Mouse (Mus musculus) MEL (cell line): ENCODE data around the gene Gm13278. TPM values are rescaled to one million over a fixed set of nuclear protein-coding genes. Genes with fewer than 3 reads are reported as not detected.

Source experiments
- DNase-seq: peaks from one replicate; pipeline ENCODE4 v3.0.0; 2011; ENCODE audit warnings: low read depth, low spot score
- H3K27ac ChIP-seq: 2 replicates; pipeline ENCODE4 v1.5.1; 2012; ENCODE audit warnings: low read depth, mild to moderate bottlenecking, control low read depth, low read length, moderate library complexity; ENCODE audit not compliant: control insufficient read depth
- H3K27me3 ChIP-seq, 2 experiments: fragments of 150-350 bp in 1 of 2; sonication (generic) in 1 of 2; 2 replicates each; pipeline ENCODE4 v1.6.1; 2012; ENCODE audit warnings: low read length in 2 of 2, mild to moderate bottlenecking in 2 of 2, improper control_type of control experiment in 1 of 2, moderate library complexity in 1 of 2; ENCODE audit not compliant: insufficient read depth in 2 of 2, control insufficient read depth in 1 of 2
- H3K36me3 ChIP-seq, 2 experiments: 2 replicates each; pipeline ENCODE4 v1.6.1; 2012 to 2014; ENCODE audit warnings: low read length in 2 of 2, improper control_type of control experiment in 1 of 2, inconsistent platforms in 1 of 2, mild to moderate bottlenecking in 1 of 2; ENCODE audit not compliant: insufficient read depth in 2 of 2, control insufficient read depth in 1 of 2
- H3K4me1 ChIP-seq, 2 experiments: fragments of 150-350 bp in 1 of 2; sonication (generic) in 1 of 2; 2 replicates each; pipeline ENCODE4 v1.6.1; 2012; ENCODE audit warnings: low read length in 2 of 2, improper control_type of control experiment in 1 of 2, mild to moderate bottlenecking in 1 of 2; ENCODE audit not compliant: insufficient read depth in 2 of 2, control insufficient read depth in 1 of 2
- H3K4me3 ChIP-seq, 2 experiments: fragments of 150-350 bp in 1 of 2; sonication (generic) in 1 of 2; 2 replicates each; pipeline ENCODE4 v1.5.1; 2012; ENCODE audit warnings: low read depth in 2 of 2, low read length in 2 of 2, mild to moderate bottlenecking in 2 of 2, moderate library complexity in 2 of 2, control low read depth in 1 of 2, improper control_type of control experiment in 1 of 2; ENCODE audit not compliant: control insufficient read depth in 1 of 2, insufficient read depth in 1 of 2
- H3K79me2 ChIP-seq: 2 replicates; pipeline ENCODE4 v1.6.1; 2012; ENCODE audit warnings: mild to moderate bottlenecking, low read length, moderate library complexity; ENCODE audit not compliant: control insufficient read depth, poor library complexity, insufficient read depth
- H3K9ac ChIP-seq: 2 replicates; pipeline ENCODE4 v1.6.1; 2012; ENCODE audit warnings: low read depth, mild to moderate bottlenecking, control low read depth, low read length, moderate library complexity; ENCODE audit not compliant: control insufficient read depth, poor library complexity, severe bottlenecking
- H3K9me3 ChIP-seq: fragments of 150-350 bp; sonication (generic); replicated peaks from 2 replicates; pipeline ENCODE4 v1.6.1; 2012; ENCODE audit warnings: mild to moderate bottlenecking, low read length, improper control_type of control experiment, moderate library complexity; ENCODE audit not compliant: insufficient read depth
- CHD1 ChIP-seq: IDR thresholded peaks from 2 replicates; pipeline ENCODE4 v1.6.1; 2012; ENCODE audit warnings: low read depth, mild to moderate bottlenecking, inconsistent platforms, low read length, improper control_type of control experiment
- CHD2 ChIP-seq: IDR thresholded peaks from 2 replicates; pipeline ENCODE4 v1.6.1; 2011; ENCODE audit warnings: low read length, improper control_type of control experiment
- E2F4 ChIP-seq: IDR thresholded peaks from 2 replicates; pipeline ENCODE4 v1.6.1; 2011; ENCODE audit warnings: low read depth, low read length, improper control_type of control experiment, borderline replicate concordance
- GABPA ChIP-seq: IDR thresholded peaks from 2 replicates; pipeline ENCODE4 v1.6.1; 2012; ENCODE audit warnings: low read depth, mild to moderate bottlenecking, inconsistent platforms, low read length, improper control_type of control experiment, moderate library complexity
- GATA1 ChIP-seq: IDR thresholded peaks from 2 replicates; pipeline ENCODE4 v1.6.1; 2011; ENCODE audit warnings: low read depth, low read length, improper control_type of control experiment
- HCFC1 ChIP-seq: IDR thresholded peaks from 2 replicates; pipeline ENCODE4 v1.6.1; 2012; ENCODE audit warnings: low read depth, mild to moderate bottlenecking, inconsistent platforms, low read length, improper control_type of control experiment, moderate library complexity
- KAT2A ChIP-seq: conservative IDR thresholded peaks from 2 replicates; pipeline ENCODE4 v1.6.1; 2012; ENCODE audit warnings: low read depth, low read length, improper control_type of control experiment, inconsistent platforms
- MAFK ChIP-seq: IDR thresholded peaks from 2 replicates; pipeline ENCODE4 v1.6.1; 2011; ENCODE audit warnings: low read depth, mild to moderate bottlenecking, low read length, improper control_type of control experiment, borderline replicate concordance
- MAX ChIP-seq: IDR thresholded peaks from 2 replicates; pipeline ENCODE4 v1.6.1; 2011; ENCODE audit warnings: low read length, improper control_type of control experiment
- MAZ ChIP-seq: IDR thresholded peaks from 2 replicates; pipeline ENCODE4 v1.6.1; 2012; ENCODE audit warnings: low read depth, mild to moderate bottlenecking, inconsistent platforms, low read length, improper control_type of control experiment
- MYB ChIP-seq: IDR thresholded peaks from 2 replicates; pipeline ENCODE4 v1.6.1; 2011; ENCODE audit warnings: mild to moderate bottlenecking, low read depth, low read length, improper control_type of control experiment
- NRF1 ChIP-seq: IDR thresholded peaks from 2 replicates; pipeline ENCODE4 v1.6.1; 2014; ENCODE audit warnings: low read depth, mild to moderate bottlenecking, inconsistent platforms, low read length, improper control_type of control experiment, moderate library complexity; ENCODE audit not compliant: poor library complexity, insufficient read depth, severe bottlenecking
- POLR2A ChIP-seq, 2 experiments: IDR thresholded peaks; 2 replicates each; pipeline ENCODE4 v1.6.1; 2011 to 2012; ENCODE audit warnings: low read length in 2 of 2, mild to moderate bottlenecking in 2 of 2, control low read depth in 1 of 2, improper control_type of control experiment in 1 of 2, low read depth in 1 of 2, moderate library complexity in 1 of 2; ENCODE audit not compliant: control insufficient read depth in 1 of 2, insufficient read depth in 1 of 2, poor library complexity in 1 of 2
- POLR2AphosphoS2 ChIP-seq: IDR thresholded peaks from 2 replicates; pipeline ENCODE4 v1.6.1; 2011; ENCODE audit warnings: low read length, improper control_type of control experiment
- RCOR1 ChIP-seq: IDR thresholded peaks from 2 replicates; pipeline ENCODE4 v1.6.1; 2012; ENCODE audit warnings: low read depth, mild to moderate bottlenecking, inconsistent platforms, low read length, improper control_type of control experiment
- UBTF ChIP-seq: IDR thresholded peaks from 2 replicates; pipeline ENCODE4 v1.6.1; 2012; ENCODE audit warnings: low read depth, mild to moderate bottlenecking, inconsistent platforms, low read length, improper control_type of control experiment, moderate library complexity, borderline replicate concordance; ENCODE audit not compliant: insufficient read depth
- ZNF384 ChIP-seq: IDR thresholded peaks from 2 replicates; pipeline ENCODE4 v1.6.1; 2012; ENCODE audit warnings: low read depth, mild to moderate bottlenecking, inconsistent platforms, low read length, improper control_type of control experiment
- polyA plus RNA-seq, 2 experiments: library from polyadenylated mRNA; stranded (reverse) in 1 of 2; unstranded in 1 of 2; fragments of >175 nt in 1 of 2; fragments of >200 nt in 1 of 2; gene quantifications; 2 replicates each; pipeline versions ENCODE4 v1.2.1 to v1.2.4; 2012; ENCODE audit warnings: low replicate concordance in 2 of 2, low read depth in 1 of 2; ENCODE audit not compliant: insufficient read length in 2 of 2, insufficient read depth in 1 of 2, missing spikeins in 1 of 2
- total RNA-seq: library from RNA; depleted of rRNA; stranded (reverse); fragments of 300-350 nt; gene quantifications from 2 replicates; pipeline ENCODE4 v1.2.3, GENCODE M21; 2012

The Gm13278 gene
- total and polyA plus RNA-seq, 3 experiments: not detected

DNA sequence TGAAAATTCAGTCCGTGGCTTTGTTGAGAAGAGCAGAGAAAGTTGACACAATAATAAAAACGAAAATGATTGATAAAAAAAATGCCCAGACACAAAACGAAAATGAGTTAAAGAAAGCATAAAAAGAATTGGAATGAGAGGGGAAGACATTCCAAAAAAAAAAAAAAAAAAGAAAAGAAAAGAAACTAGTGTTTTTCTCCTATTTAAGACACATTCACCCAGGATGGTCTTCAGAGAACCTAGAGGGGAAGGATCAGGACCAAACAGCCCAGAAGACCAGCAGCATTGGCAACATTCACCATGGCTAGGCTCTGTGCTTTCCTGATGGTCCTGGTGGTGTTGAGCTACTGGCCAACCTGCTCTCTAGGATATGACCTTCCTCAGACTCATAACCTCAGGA is 24.6 kb downstream of the Gm13278 start, which contains the start of gene Ifna7:
Gene Ifna7, plus strand, starts transcription at position 301 of the 400 bp plus-strand sequence.
- Histone ChIP-seq H3K36me3 (no peaks in the 10 kb centered on the region), H3K27me3 (peaks cover 2 to 24% of the 10 kb centered on the region in 2 experiments; a peak in 3 of 4 replicates)
- no peak for DNase-seq
- no peak for TF ChIP-seq MAZ
- no peak for TF ChIP-seq KAT2A
- no peak for TF ChIP-seq CHD1
- no peak for TF ChIP-seq MAFK
- TF ChIP-seq GATA1: no peak
- no peak for TF ChIP-seq CHD2
- TF ChIP-seq POLR2A (IDR thresholded peaks at IDR 0.05; ENCODE audit: control insufficient read depth in 1 of 2, insufficient read depth in 1 of 2, low read depth in 1 of 2, low read length in 2 of 2, poor library complexity in 1 of 2): no peak
- no peak for TF ChIP-seq NRF1
- TF ChIP-seq MAX: no peak
- no peak for TF ChIP-seq E2F4
- no peak for TF ChIP-seq HCFC1
- no peak for TF ChIP-seq POLR2AphosphoS2
- no peak for TF ChIP-seq RCOR1
- TF ChIP-seq, all 39 proteins: peak for 0
- H3K27ac ChIP-seq: no peak within 1 kb of the TSS
- no peak within 1 kb of the TSS for H3K4me3 ChIP-seq
- no peaks in the 10 kb centered on the region for H3K79me2 ChIP-seq
- H3K9me3 ChIP-seq: no peaks in the 10 kb centered on the region
- no peak within 1 kb of the TSS for H3K9ac ChIP-seq
- H3K4me1 ChIP-seq: no peaks in the 10 kb centered on the region

DNA sequence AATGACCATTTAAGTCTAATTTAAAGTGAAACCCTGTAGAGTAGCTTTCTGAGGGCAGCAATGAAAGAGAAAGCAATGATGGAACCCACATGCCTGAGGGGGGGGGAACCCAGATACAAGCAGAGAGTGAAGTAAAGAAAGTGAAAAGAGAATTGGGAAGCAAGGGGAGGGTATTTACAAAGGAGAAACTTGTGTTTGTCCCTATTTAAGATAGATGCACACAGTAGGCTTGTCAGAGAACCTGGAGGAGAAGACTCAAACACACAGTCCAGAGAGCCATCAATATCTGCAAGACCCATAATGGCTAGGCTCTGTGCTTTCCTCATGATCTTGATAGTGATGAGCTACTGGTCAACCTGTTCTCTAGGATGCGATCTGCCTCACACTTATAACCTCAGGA is 28.3 kb downstream of the Gm13278 start, which contains the start of gene Ifna11:
Gene Ifna11, plus strand, starts transcription at position 301 of the 400 bp plus-strand sequence.
- TF ChIP-seq E2F4 (no peak), KAT2A (no peak), POLR2AphosphoS2 (no peak), GATA1 (no peak), UBTF (no peak), GABPA (no peak), CHD1 (no peak), ZNF384 (no peak), MYB (no peak)
- TF ChIP-seq, all 39 proteins: peak for 0

More for the DNA sequence above, 28.3 kb downstream of the Gm13278 start, which contains the start of gene Ifna11:
- Histone ChIP-seq H3K9me3 (no peaks in the 10 kb centered on the region), H3K36me3 (no peaks in the 10 kb centered on the region), H3K27ac (no peak within 1 kb of the TSS), H3K9ac (no peak within 1 kb of the TSS), H3K4me3 (no peak within 1 kb of the TSS), H3K4me1 (no peaks in the 10 kb centered on the region), H3K79me2 (no peaks in the 10 kb centered on the region), H3K27me3 (peaks cover 2 to 17% of the 10 kb centered on the region in 2 experiments; a peak in 3 of 4 replicates)
- DNase-seq: no peak
